Mouse (Mus musculus): ENCODE data around the gene Ogfod1. TPM values are rescaled to one million over a fixed set of nuclear protein-coding genes. Genes with fewer than 3 reads are reported as not detected.
"Not testable (repeated sequence)": the region's sequence is repeated elsewhere in the genome, so short reads cannot be mapped to it uniquely, and the experiment has no call there.

The Ogfod1 gene
- total and polyA plus RNA-seq, 3 experiments: 11.3 to 30.3 (median 28.0) TPM

DNA sequence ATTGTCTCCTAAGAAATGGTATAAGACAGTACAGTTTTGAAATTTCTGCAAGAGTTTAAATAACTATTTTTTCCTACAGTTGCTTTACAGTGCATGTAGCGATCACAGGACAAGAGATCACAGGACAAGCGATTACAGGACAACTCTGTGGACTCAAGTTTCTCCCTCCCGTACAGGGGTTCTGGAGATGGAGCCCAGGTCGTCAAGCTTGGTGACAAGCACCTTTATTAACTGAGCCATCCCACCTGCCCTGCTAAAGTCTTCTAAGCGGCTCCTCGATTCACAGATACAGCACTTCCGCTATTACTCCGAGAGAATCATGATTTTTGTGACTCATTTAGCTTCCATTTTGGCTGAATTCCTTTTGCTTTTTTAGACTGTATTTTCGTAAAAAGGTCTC, 7.3 kb upstream of the Ogfod1 start:
- peaks cover 1% of the 10 kb centered on the region; the same call in 1 of the 2 replicates for H3K4me1 ChIP-seq (ENCODE audit: control insufficient read depth, insufficient read depth, low read length)
- 94% methylated on average over 9 of the region's 9 CpGs for WGBS

DNA sequence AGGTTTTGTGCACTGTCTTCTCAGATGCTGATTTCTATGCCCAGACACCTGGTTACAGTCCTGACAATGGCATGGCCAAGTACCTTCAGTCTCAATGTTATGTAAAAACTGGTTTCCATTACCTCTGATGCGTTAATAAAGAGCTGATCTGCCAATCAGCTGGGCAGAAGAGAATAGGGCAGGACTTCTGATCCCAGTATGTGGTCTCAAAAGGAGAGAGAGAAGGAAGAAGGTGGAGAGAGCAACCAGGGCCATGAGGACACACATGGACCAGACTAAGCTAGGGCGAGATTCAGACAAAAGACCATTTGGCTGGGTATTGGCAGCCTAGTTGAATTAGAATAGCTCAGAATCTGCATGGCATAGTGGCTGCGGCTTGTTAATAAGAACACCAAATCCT, 3.4 kb upstream of the Ogfod1 start:
- TF ChIP-seq POLR2A (IDR thresholded peaks at IDR 0.05; ENCODE audit: insufficient read depth, low read depth, low read length) (no peak), EP300 (IDR thresholded peaks at IDR 0.05; ENCODE audit: insufficient read depth, low read depth, low read length) (no peak), CTCF (IDR thresholded peaks at IDR 0.05) (no peak)
- peaks cover 2% of the 10 kb centered on the region for H3K36me3 ChIP-seq (ENCODE audit: control insufficient read depth, insufficient read depth, low read length)
- no peak for DNase-seq
- H3K79me2 ChIP-seq (replicated peaks; ENCODE audit: control insufficient read depth, insufficient read depth, low read length): peaks cover 6% of the 10 kb centered on the region
- intact Hi-C loops (cut with DNase I): no loop called here
- no peaks in the 10 kb centered on the region for H3K27me3 ChIP-seq (ENCODE audit: control insufficient read depth, insufficient read depth, low read length)
- H3K4me1 ChIP-seq (ENCODE audit: control insufficient read depth, insufficient read depth, low read length): peaks cover 4% of the 10 kb centered on the region
- no peak overlapping the region for H3K9ac ChIP-seq (ENCODE audit: low read depth, low read length)
- H3K27ac ChIP-seq: no peak overlapping the region
- WGBS: 89% methylated on average over 3 of the region's 3 CpGs
- H3K4me3 ChIP-seq: no peak overlapping the region

More for the DNA sequence above, 7.3 kb upstream of the Ogfod1 start:
- Histone ChIP-seq H3K4me3 (no peak overlapping the region), H3K36me3 (ENCODE audit: control insufficient read depth, insufficient read depth, low read length) (no peaks in the 10 kb centered on the region; the same call in 1 of the 2 replicates), H3K27ac (no peak overlapping the region), H3K9ac (ENCODE audit: low read depth, low read length) (no peak overlapping the region), H3K79me2 (replicated peaks; ENCODE audit: control insufficient read depth, insufficient read depth, low read length) (peaks cover 3% of the 10 kb centered on the region), H3K27me3 (ENCODE audit: control insufficient read depth, insufficient read depth, low read length) (no peaks in the 10 kb centered on the region)
- DNase-seq: no peak
- no peak for TF ChIP-seq CTCF (IDR thresholded peaks at IDR 0.05)
- no peak for TF ChIP-seq POLR2A (IDR thresholded peaks at IDR 0.05; ENCODE audit: insufficient read depth, low read depth, low read length)
- no peak for TF ChIP-seq EP300 (IDR thresholded peaks at IDR 0.05; ENCODE audit: insufficient read depth, low read depth, low read length)
- intact Hi-C loops (cut with DNase I): no loop called here

DNA sequence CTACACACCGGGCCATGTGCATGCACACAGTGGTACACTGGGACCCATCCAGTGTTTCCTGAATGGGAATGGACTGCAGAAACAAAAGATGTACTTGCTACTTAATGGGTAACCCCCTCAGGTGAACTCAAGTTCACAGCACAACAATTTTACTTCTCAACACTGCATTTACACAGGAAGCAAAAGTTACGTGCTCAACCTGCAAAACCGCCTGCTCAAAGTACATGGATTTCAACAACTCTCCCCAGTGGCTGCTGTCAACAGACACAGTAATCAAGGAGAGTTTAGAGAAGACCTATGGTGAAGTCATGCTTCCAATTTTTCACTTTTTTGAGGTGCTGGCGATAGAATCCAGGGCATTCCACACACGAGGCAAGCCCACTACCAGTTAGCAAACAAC, 1.8 kb upstream of the Ogfod1 start:
- 59% methylated on average over 5 of the region's 5 CpGs for WGBS
- intact Hi-C loops (cut with DNase I): no loop called here
- Histone ChIP-seq H3K79me2 (replicated peaks; ENCODE audit: control insufficient read depth, insufficient read depth, low read length) (peaks cover 6% of the 10 kb centered on the region), H3K4me3 (no peak overlapping the region), H3K27me3 (ENCODE audit: control insufficient read depth, insufficient read depth, low read length) (no peaks in the 10 kb centered on the region), H3K27ac (no peak overlapping the region), H3K9ac (ENCODE audit: low read depth, low read length) (no peak overlapping the region), H3K4me1 (ENCODE audit: control insufficient read depth, insufficient read depth, low read length) (peaks cover 4% of the 10 kb centered on the region), H3K36me3 (ENCODE audit: control insufficient read depth, insufficient read depth, low read length) (peaks cover 2% of the 10 kb centered on the region)
- no peak for TF ChIP-seq EP300 (IDR thresholded peaks at IDR 0.05; ENCODE audit: insufficient read depth, low read depth, low read length)
- TF ChIP-seq CTCF (IDR thresholded peaks at IDR 0.05): no peak
- TF ChIP-seq POLR2A (IDR thresholded peaks at IDR 0.05; ENCODE audit: insufficient read depth, low read depth, low read length): no peak
- no peak for DNase-seq

DNA sequence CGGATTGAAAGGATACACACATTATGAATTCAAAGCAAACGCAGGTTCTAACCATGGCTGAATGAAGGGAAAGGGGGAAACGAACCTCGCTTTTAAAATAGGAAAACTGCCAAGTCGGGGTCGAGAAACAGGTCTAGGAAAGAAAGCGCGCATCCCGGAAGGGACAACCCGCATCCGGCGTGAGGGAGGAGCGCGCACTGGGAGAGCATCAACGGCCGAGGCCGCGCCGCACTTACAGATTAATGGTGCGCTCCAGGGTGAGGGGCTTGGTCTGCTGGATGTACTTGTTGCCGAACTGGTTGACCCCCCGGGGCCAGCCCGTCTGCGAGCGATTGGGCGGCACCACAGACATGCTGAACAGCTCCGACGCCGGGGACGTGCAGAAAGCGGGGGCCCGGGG, 457 bp upstream of the Ogfod1 start:
- peak in 1 of 2 experiments; percentile 55 for DNase-seq
- intact Hi-C loops (cut with DNase I): loop anchor here (1.0 kb wide), 1 partner anchor 24 kb away; the partner anchor contains the start of gene Amfr
- peak overlapping the region; percentile 85 for H3K4me3 ChIP-seq
- under 1% methylated on average over 26 of the region's 32 CpGs for WGBS
- not testable (repeated sequence) for H3K36me3 ChIP-seq (ENCODE audit: control insufficient read depth, insufficient read depth, low read length); H3K27me3 ChIP-seq (ENCODE audit: control insufficient read depth, insufficient read depth, low read length); H3K4me1 ChIP-seq (ENCODE audit: control insufficient read depth, insufficient read depth, low read length); H3K79me2 ChIP-seq (replicated peaks; ENCODE audit: control insufficient read depth, insufficient read depth, low read length)
- peak overlapping the region; percentile 60 for H3K27ac ChIP-seq
- peak overlapping the region; percentile 56 for H3K9ac ChIP-seq (ENCODE audit: low read depth, low read length)

DNA sequence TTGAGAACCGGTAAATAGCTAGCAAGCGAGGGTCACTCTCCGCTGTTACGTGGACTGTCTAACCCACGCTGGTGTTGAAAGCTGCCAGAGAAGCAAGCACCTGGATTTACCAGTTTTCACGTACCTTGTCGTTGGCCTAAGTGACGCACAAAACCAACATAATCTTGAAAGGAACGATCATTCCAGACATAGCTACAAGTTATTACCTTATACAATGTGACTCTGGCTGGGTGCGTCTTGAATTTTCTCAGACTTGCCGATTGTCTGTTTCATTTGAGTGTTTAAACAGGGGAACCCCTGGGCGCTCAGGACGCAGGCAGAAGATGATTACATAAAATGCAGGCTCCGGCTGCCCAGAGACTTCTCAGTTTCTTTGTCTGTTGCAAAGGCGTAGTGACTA, 808 bp downstream of the Ogfod1 start:
- Histone ChIP-seq H3K79me2 (replicated peaks; ENCODE audit: control insufficient read depth, insufficient read depth, low read length) (peaks cover 6% of the 10 kb centered on the region), H3K27ac (peak overlapping the region; percentile 78), H3K36me3 (ENCODE audit: control insufficient read depth, insufficient read depth, low read length) (peaks cover 2% of the 10 kb centered on the region), H3K4me3 (peak overlapping the region; percentile 85), H3K27me3 (ENCODE audit: control insufficient read depth, insufficient read depth, low read length) (no peaks in the 10 kb centered on the region), H3K9ac (ENCODE audit: low read depth, low read length) (peak overlapping the region; percentile 49; the same call in 1 of the 2 replicates), H3K4me1 (ENCODE audit: control insufficient read depth, insufficient read depth, low read length) (peaks cover 4% of the 10 kb centered on the region)
- intact Hi-C loops (cut with DNase I): no loop called here
- no peak for TF ChIP-seq CTCF (IDR thresholded peaks at IDR 0.05)
- no peak for TF ChIP-seq POLR2A (IDR thresholded peaks at IDR 0.05; ENCODE audit: insufficient read depth, low read depth, low read length)
- TF ChIP-seq EP300 (IDR thresholded peaks at IDR 0.05; ENCODE audit: insufficient read depth, low read depth, low read length): no peak
- 8% methylated on average over 15 of the region's 15 CpGs for WGBS
- DNase-seq: no peak

DNA sequence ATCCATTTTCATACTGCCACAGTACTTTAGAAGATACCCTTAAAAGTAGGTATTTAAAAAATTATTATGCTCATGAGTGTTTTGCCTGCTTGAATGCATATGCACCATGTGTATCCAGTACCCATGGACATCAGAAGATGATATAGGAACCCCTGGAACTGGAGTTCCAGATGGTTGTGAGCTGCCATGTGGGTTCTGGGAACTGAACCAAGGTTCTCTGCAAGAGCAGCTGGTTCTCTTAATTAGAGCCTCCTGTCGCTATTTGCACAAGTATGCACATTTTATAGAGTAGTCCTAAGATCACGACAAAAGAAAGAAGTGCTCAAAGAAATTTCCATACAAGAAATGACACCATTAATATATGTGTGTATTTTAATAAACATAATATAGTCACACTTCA, 10.8 kb downstream of the Ogfod1 start:
- Histone ChIP-seq H3K79me2 (replicated peaks; ENCODE audit: control insufficient read depth, insufficient read depth, low read length) (no peaks in the 10 kb centered on the region; the same call in 1 of the 2 replicates), H3K9ac (ENCODE audit: low read depth, low read length) (no peak overlapping the region), H3K4me3 (no peak overlapping the region), H3K36me3 (ENCODE audit: control insufficient read depth, insufficient read depth, low read length) (no peaks in the 10 kb centered on the region; the same call in 1 of the 2 replicates), H3K27me3 (ENCODE audit: control insufficient read depth, insufficient read depth, low read length) (no peaks in the 10 kb centered on the region), H3K27ac (no peak overlapping the region), H3K4me1 (ENCODE audit: control insufficient read depth, insufficient read depth, low read length) (no peaks in the 10 kb centered on the region)
- TF ChIP-seq CTCF (IDR thresholded peaks at IDR 0.05): no peak
- no peak for TF ChIP-seq EP300 (IDR thresholded peaks at IDR 0.05; ENCODE audit: insufficient read depth, low read depth, low read length)
- TF ChIP-seq POLR2A (IDR thresholded peaks at IDR 0.05; ENCODE audit: insufficient read depth, low read depth, low read length): no peak
- WGBS: 69% methylated on average over 2 of the region's 2 CpGs
- intact Hi-C loops (cut with DNase I): no loop called here
- no peak for DNase-seq

Data from heart, adult 2 months (tissue).